8 mouse cellular contexts compared by ENCODE assay signal in genomic region chr6:88903708-88904107, GRCm38 (mm10). TPM values are rescaled to one million over a fixed set of nuclear protein-coding genes. Genes with fewer than 3 reads are reported as not detected.
DNase-seq lines count a peak whose midpoint lies in the region; ATAC-seq lines count a peak whose summit lies in the region.

No protein-coding gene starts in this region.

- peak overlapping the region; percentile 94 for H3K4me2 ChIP-seq in heart, embryonic 12.5 days
- H3K4me2 ChIP-seq in hindbrain, embryonic 16.5 days (ENCODE audit: low read length), result peak overlapping the region; percentile 85
- peak overlapping the region; percentile 95 for H3K4me2 ChIP-seq in midbrain, embryonic 14.5 days (ENCODE audit: low read length)

- H3K4me3 ChIP-seq in heart, embryonic 12.5 days, result peak overlapping the region; percentile 74
- peak overlapping the region; percentile 72; the same call in 1 of the 2 replicates for H3K4me3 ChIP-seq in hindbrain, embryonic 16.5 days (ENCODE audit: low read length)
- peak overlapping the region; percentile 76; the same call in 1 of the 2 replicates for H3K4me3 ChIP-seq in midbrain, embryonic 14.5 days (replicated peaks; ENCODE audit: low read depth, low read length)

- H3K9me3 ChIP-seq in heart, embryonic 12.5 days (replicated peaks), result no peaks in the 10 kb centered on the region
- no peaks in the 10 kb centered on the region for H3K9me3 ChIP-seq in hindbrain, embryonic 16.5 days (ENCODE audit: control insufficient read depth, low read length)
- H3K9me3 ChIP-seq in midbrain, embryonic 14.5 days (ENCODE audit: control insufficient read depth, low read length), result no peaks in the 10 kb centered on the region

- WGBS in heart, embryonic 12.5 days, result 79% methylated on average over 5 of the region's 5 CpGs
- WGBS in hindbrain, embryonic 16.5 days, result 91% methylated on average over 5 of the region's 5 CpGs
- WGBS in midbrain, embryonic 14.5 days, result 84% methylated on average over 5 of the region's 5 CpGs

- no peak overlapping the region for H3K27ac ChIP-seq in heart, embryonic 12.5 days (ENCODE audit: poor library complexity, severe bottlenecking)
- H3K27ac ChIP-seq in hindbrain, embryonic 16.5 days (ENCODE audit: low read depth, low read length), result no peak overlapping the region
- no peak overlapping the region for H3K27ac ChIP-seq in midbrain, embryonic 14.5 days (replicated peaks; ENCODE audit: low read depth, low read length)

- DNase-seq in heart, adult 9 months (ENCODE audit: low spot score in 2 of 2), result no peak
- no peak for DNase-seq in midbrain, embryonic 14.5 days
- DNase-seq in right cerebral cortex, postnatal 14 days, result no peak
- no peak for DNase-seq in gastrocnemius, postnatal 10 days
- no peak for DNase-seq in right cerebral cortex, adult 2 months (ENCODE audit: low spot score in 2 of 2)

- peaks cover 10% of the 10 kb centered on the region for H3K36me3 ChIP-seq in heart, embryonic 12.5 days
- no peaks in the 10 kb centered on the region for H3K36me3 ChIP-seq in hindbrain, embryonic 16.5 days (ENCODE audit: control insufficient read depth, insufficient read depth, low read length)
- no peaks in the 10 kb centered on the region for H3K36me3 ChIP-seq in midbrain, embryonic 14.5 days (ENCODE audit: control insufficient read depth, insufficient read depth, low read length)

- no peaks in the 10 kb centered on the region for H3K27me3 ChIP-seq in heart, embryonic 12.5 days (replicated peaks)
- H3K27me3 ChIP-seq in hindbrain, embryonic 16.5 days (replicated peaks; ENCODE audit: control insufficient read depth, insufficient read depth, low read length), result no peaks in the 10 kb centered on the region
- no peaks in the 10 kb centered on the region for H3K27me3 ChIP-seq in midbrain, embryonic 14.5 days (ENCODE audit: control insufficient read depth, insufficient read depth, low read length)

- ATAC-seq in heart, embryonic 12.5 days (ENCODE audit: insufficient number of reproducible peaks, low FRiP score), result no peak
- peak; percentile 7; the same call in 1 of the 2 replicates for ATAC-seq in common myeloid progenitor, adult 5-6 weeks (replicated peaks; ENCODE audit: low read depth, poor library complexity, severe bottlenecking)
- no peak for ATAC-seq in hindbrain, embryonic 16.5 days
- no peak for ATAC-seq in midbrain, embryonic 14.5 days (ENCODE audit: low FRiP score, low TSS enrichment)

- H3K9ac ChIP-seq in heart, embryonic 12.5 days, result peak overlapping the region; percentile 83; the same call in 1 of the 2 replicates
- peak overlapping the region; percentile 77; the same call in 1 of the 2 replicates for H3K9ac ChIP-seq in hindbrain, embryonic 16.5 days (ENCODE audit: low read depth, low read length)
- no peak overlapping the region; the same call in 1 of the 2 replicates for H3K9ac ChIP-seq in midbrain, embryonic 14.5 days (replicated peaks; ENCODE audit: low read length)

- peaks cover 58% of the 10 kb centered on the region for H3K4me1 ChIP-seq in heart, embryonic 12.5 days (replicated peaks)
- peaks cover 21% of the 10 kb centered on the region for H3K4me1 ChIP-seq in hindbrain, embryonic 16.5 days (ENCODE audit: control insufficient read depth, insufficient read depth, low read depth, low read length)
- peaks cover 20% of the 10 kb centered on the region for H3K4me1 ChIP-seq in midbrain, embryonic 14.5 days (ENCODE audit: control insufficient read depth, insufficient read depth, low read length)

RNA-seq across cellular contexts. Expression of gene Tpra1, which starts 1.7 kb away (rescaled TPM):
- polyA plus RNA-seq in heart, embryonic 12.5 days (2016; fragmentation: Nextera tagmentation; extraction: Ambion mirVana), result 42.8 and 48.0 TPM in 2 replicates
- total RNA-seq in common myeloid progenitor, adult 5-6 weeks (2017), result 27.9 and 32.5 TPM in 2 replicates
- polyA plus RNA-seq in hindbrain, embryonic 16.5 days (2015; fragmentation: Nextera tagmentation; extraction: Ambion mirVana), result 92.3 and 94.7 TPM in 2 replicates
- 50.0 and 77.0 TPM in 2 replicates for polyA plus RNA-seq in midbrain, embryonic 14.5 days (2014; fragmentation: Nextera tagmentation; extraction: Ambion mirVana)
- 10 to 100 TPM; 21.4 to 34.4 TPM for total RNA-seq in gastrocnemius, postnatal 10 days (2021)

RNA-seq across cellular contexts. Expression of gene Mcm2, which starts 5.1 kb away (rescaled TPM):
- 130 TPM in 2 replicates for polyA plus RNA-seq in heart, embryonic 12.5 days (2016; fragmentation: Nextera tagmentation; extraction: Ambion mirVana)
- 188 TPM in 2 replicates for total RNA-seq in common myeloid progenitor, adult 5-6 weeks (2017)
- polyA plus RNA-seq in hindbrain, embryonic 16.5 days (2015; fragmentation: Nextera tagmentation; extraction: Ambion mirVana), result 27.3 and 35.0 TPM in 2 replicates
- polyA plus RNA-seq in midbrain, embryonic 14.5 days (2014; fragmentation: Nextera tagmentation; extraction: Ambion mirVana), result 22.2 and 39.0 TPM in 2 replicates
- total RNA-seq in gastrocnemius, postnatal 10 days (2021), result 10 to 100 TPM; 15.5 to 23.7 TPM

RNA-seq across cellular contexts. Expression of gene Podxl2, which starts 28.9 kb away (rescaled TPM):
- 44.0 and 50.8 TPM in 2 replicates for polyA plus RNA-seq in heart, embryonic 12.5 days (2016; fragmentation: Nextera tagmentation; extraction: Ambion mirVana)
- total RNA-seq in common myeloid progenitor, adult 5-6 weeks (2017), result 0.55 TPM in 1 of 2 replicates, not detected in the other
- polyA plus RNA-seq in hindbrain, embryonic 16.5 days (2015; fragmentation: Nextera tagmentation; extraction: Ambion mirVana), result 553 and 621 TPM in 2 replicates
- polyA plus RNA-seq in midbrain, embryonic 14.5 days (2014; fragmentation: Nextera tagmentation; extraction: Ambion mirVana), result 525 and 630 TPM in 2 replicates
- total RNA-seq in gastrocnemius, postnatal 10 days (2021), result 10 to 100 TPM; 69.0 to 70.3 TPM

Comparison
In these comparisons a context has a peak if more than half of its experiments do, and no peak if none do; other contexts are left out.
1. RNA of gene Podxl2, which starts 28.9 kb away (polyA plus RNA-seq): 553 to 621 TPM in hindbrain, embryonic 16.5 days and 525 to 630 TPM in midbrain, embryonic 14.5 days; 44.0 to 50.8 TPM in heart, embryonic 12.5 days; every median in the first group is over 10 times any median in the second.
2. Peak in every context shown above with its lines, with median percentiles within 50 percentile points of each other: H3K4me2 ChIP-seq and H3K4me3 ChIP-seq.